Mouse (Mus musculus): ENCODE data around the gene Slc6a6.

Slc6a6 gene

GRCm38 (mm10) chr6:91700823-91701621 lies 17.2 kb downstream of the Slc6a6 start:
- peak; percentile 97 for DNase-seq (ENCODE audit: low read depth, low spot score)

- DNase-seq (ENCODE audit: low read depth, low spot score), result no peak
These were observed 19.6 kb downstream of the Slc6a6 start for GRCm38 (mm10) chr6:91703459-91703858.

- peak; percentile 70 for DNase-seq (ENCODE audit: low read depth, low spot score)
These were observed 20.6 kb downstream of the Slc6a6 start for GRCm38 (mm10) chr6:91704446-91704845.

GRCm38 (mm10) chr6:91705651-91706050 lies 21.8 kb downstream of the Slc6a6 start:
- no peak for DNase-seq (ENCODE audit: low read depth, low spot score)

- DNase-seq (ENCODE audit: low read depth, low spot score), result peak; percentile 73
These were observed 22.4 kb downstream of the Slc6a6 start for GRCm38 (mm10) chr6:91706072-91706776.

- peak; percentile 75 for DNase-seq (ENCODE audit: low read depth, low spot score)
These were observed 23.5 kb downstream of the Slc6a6 start for GRCm38 (mm10) chr6:91707276-91707885.

- no peak for DNase-seq (ENCODE audit: low read depth, low spot score)
These were observed 24.2 kb downstream of the Slc6a6 start for GRCm38 (mm10) chr6:91707886-91708564.

GRCm38 (mm10) chr6:91708919-91709318 lies 25.1 kb downstream of the Slc6a6 start:
- DNase-seq (ENCODE audit: low read depth, low spot score), result peak; percentile 69

GRCm38 (mm10) chr6:91710345-91710930 lies 26.6 kb downstream of the Slc6a6 start:
- DNase-seq (ENCODE audit: low read depth, low spot score), result peak; percentile 99

GRCm38 (mm10) chr6:91712097-91712854 lies 28.4 kb downstream of the Slc6a6 start:
- no peak for DNase-seq (ENCODE audit: low read depth, low spot score)

GRCm38 (mm10) chr6:91712855-91713331 lies 29.0 kb downstream of the Slc6a6 start:
- DNase-seq (ENCODE audit: low read depth, low spot score), result peak; percentile 54

GRCm38 (mm10) chr6:91713370-91713896 lies 29.6 kb downstream of the Slc6a6 start:
- DNase-seq (ENCODE audit: low read depth, low spot score), result no peak

- DNase-seq (ENCODE audit: low read depth, low spot score), result no peak
These were observed 31.2 kb downstream of the Slc6a6 start for GRCm38 (mm10) chr6:91715023-91715422.

- DNase-seq (ENCODE audit: low read depth, low spot score), result peak; percentile 52
These were observed 32.3 kb downstream of the Slc6a6 start for GRCm38 (mm10) chr6:91715988-91716810.

- DNase-seq (ENCODE audit: low read depth, low spot score), result no peak
These were observed 34.2 kb downstream of the Slc6a6 start for GRCm38 (mm10) chr6:91718067-91718466.

GRCm38 (mm10) chr6:91718603-91719002 lies 34.8 kb downstream of the Slc6a6 start:
- no peak for DNase-seq (ENCODE audit: low read depth, low spot score)

GRCm38 (mm10) chr6:91719042-91719747 lies 35.3 kb downstream of the Slc6a6 start:
- no peak for DNase-seq (ENCODE audit: low read depth, low spot score)

GRCm38 (mm10) chr6:91719865-91720533 lies 36.1 kb downstream of the Slc6a6 start:
- DNase-seq (ENCODE audit: low read depth, low spot score), result peak; percentile 43
